Mouse (Mus musculus) layer of hippocampus, adult 6 months (tissue): ENCODE results near the gene Kansl1l. TPM values are rescaled to one million over a fixed set of nuclear protein-coding genes. Genes with fewer than 3 reads are reported as not detected.

Source experiments
- long read RNA-seq, 2 experiments: library from polyadenylated mRNA; unstranded; transcript quantifications; one replicate each; pipeline ENCODE4 v2.0.0; 2019 to 2020
- polyA plus RNA-seq: library from polyadenylated mRNA; unstranded; fragments of <200 nt; fragmentation: Nextera tagmentation; gene quantifications from 2 replicates; pipeline ENCODE4 v1.2.3, GENCODE M21; 2021

Kansl1l gene
- 0.83 and 1.2 TPM in 2 replicates for polyA plus RNA-seq
- long read RNA-seq, experiment 1, partial matches to known transcripts, result 0 of 4 reads
- long read RNA-seq, experiment 1, other reads (novel, unspliced or antisense), result 4 of 4 reads
- long read RNA-seq, experiment 2, partial matches to known transcripts, result 3 of 8 reads
- long read RNA-seq, experiment 2, other reads (novel, unspliced or antisense), result 5 of 8 reads

GRCm38 (mm10) chr1:66817453-66817839 is at the start of gene Kansl1l:
Kansl1l (minus strand) TSS chr1:66817562.

GRCm38 (mm10) chr1:66862712-66863511 is 45.5 kb upstream of the Kansl1l start, which contains the start of gene Acadl:
Acadl (minus strand) TSS chr1:66863277.

GRCm38 (mm10) chr1:66700693-66701575 is 116.4 kb downstream of the Kansl1l start, which contains the start of gene Rpe:
Rpe (plus strand) TSS chr1:66700831.

Other genes starting within 250 kb of the Kansl1l start
- gene Rpe, start 116.7 kb downstream of the Kansl1l start, polyA plus RNA-seq, result 28.3 and 30.1 TPM in 2 replicates
- gene Acadl, start 45.7 kb upstream of the Kansl1l start, polyA plus RNA-seq, result 45.3 and 46.5 TPM in 2 replicates
- gene Myl1, start 127.8 kb upstream of the Kansl1l start, polyA plus RNA-seq, result 1.1 and 1.2 TPM in 2 replicates
- gene Lancl1, start 221.3 kb upstream of the Kansl1l start, polyA plus RNA-seq, result 210 and 215 TPM in 2 replicates